Mouse (Mus musculus) kidney, adult 8-10 months (tissue): ENCODE measurements around the gene Mxra7.
"Not testable (repeated sequence)": the region's sequence is repeated elsewhere in the genome, so short reads cannot be mapped to it uniquely, and the experiment has no call there.

ENCODE experiments used
- DNase-seq, 2 experiments: peaks; one replicate each; pipeline ENCODE4 v3.0.0; 2022

The Mxra7 gene

DNA sequence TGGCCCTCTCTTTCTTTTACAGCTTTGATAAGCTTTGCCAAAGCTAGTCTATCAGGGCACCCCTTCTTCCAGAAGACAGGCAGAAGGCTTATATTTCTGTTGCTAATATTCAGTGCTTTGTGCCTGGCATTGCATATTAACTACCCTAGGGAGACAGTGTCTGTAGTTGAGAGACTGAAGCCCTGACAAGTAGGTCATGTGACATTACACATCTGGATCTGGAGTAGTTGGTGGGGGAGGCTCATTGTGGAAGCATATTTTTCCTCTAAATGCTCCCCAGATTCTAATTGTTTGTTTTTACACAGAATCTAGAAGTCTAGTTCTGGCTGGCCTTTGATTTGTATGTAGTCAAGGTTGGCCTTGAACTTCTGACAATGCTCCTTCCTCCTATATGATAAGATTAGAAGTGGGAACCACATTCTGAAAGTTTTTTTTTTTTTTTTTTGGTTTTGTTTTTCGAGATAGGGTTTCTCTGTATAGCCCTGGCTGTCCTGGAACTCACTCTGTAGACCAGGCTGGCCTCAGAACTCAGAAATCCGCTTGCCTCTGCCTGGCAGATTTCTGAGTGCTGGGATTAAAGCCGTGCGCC is 18.8 kb upstream of the Mxra7 start:
- no peak for DNase-seq

DNA sequence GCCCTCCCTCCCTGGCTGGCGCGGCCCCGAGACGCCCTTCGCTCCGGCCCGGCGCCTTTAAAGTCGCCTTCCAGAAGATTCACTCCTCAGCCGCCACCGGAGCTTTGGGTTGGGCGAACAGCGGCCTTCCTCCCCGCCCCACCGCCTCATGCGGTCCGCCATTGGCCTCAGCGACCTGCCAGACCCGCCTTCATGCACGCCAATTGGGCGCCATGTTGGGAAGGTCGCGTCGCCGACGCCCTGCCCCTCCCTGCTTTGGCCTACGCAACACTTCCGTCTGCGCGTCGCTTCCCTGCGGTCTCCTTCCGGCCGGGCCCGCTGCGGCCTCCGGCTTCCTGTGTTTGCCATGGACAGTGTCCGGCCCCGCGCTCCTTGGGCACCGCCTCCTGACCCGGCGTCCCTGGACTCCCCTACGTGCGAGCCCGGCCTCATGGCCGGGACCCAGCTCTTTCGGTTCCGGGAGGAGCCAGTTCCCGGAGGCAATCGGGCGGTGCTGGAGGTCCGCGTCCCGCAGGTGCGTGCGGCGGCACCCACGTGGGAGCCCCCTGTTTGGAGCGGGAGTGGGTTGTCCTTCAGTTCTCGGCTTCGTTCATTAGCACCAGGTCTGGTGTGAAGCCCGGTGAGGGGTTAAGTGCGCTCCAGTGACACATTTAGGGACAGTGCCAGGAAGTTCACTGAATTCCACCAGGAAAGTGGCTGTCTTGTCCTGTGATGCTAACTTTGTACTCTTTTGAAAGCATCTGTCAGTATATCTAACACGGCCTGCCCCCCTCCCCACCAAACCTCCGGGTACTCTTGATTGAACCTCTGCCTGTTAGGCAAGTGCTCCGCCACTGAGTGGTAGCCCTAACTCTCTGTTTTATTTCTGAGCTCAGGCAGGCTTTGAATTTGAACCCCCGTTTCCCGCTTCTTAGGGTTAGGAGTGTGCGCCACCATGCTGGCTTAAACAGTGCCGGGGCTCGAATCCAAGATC is 15.7 kb upstream of the Mxra7 start, which contains the start of the genes Mettl23 and Jmjd6:
Gene Mettl23 (plus strand): TSS at position 18 of the 973 bp plus-strand sequence.
Gene Jmjd6 (minus strand): TSS at position 189 of the 973 bp plus-strand sequence.
- peak; percentile 98 for DNase-seq

DNA sequence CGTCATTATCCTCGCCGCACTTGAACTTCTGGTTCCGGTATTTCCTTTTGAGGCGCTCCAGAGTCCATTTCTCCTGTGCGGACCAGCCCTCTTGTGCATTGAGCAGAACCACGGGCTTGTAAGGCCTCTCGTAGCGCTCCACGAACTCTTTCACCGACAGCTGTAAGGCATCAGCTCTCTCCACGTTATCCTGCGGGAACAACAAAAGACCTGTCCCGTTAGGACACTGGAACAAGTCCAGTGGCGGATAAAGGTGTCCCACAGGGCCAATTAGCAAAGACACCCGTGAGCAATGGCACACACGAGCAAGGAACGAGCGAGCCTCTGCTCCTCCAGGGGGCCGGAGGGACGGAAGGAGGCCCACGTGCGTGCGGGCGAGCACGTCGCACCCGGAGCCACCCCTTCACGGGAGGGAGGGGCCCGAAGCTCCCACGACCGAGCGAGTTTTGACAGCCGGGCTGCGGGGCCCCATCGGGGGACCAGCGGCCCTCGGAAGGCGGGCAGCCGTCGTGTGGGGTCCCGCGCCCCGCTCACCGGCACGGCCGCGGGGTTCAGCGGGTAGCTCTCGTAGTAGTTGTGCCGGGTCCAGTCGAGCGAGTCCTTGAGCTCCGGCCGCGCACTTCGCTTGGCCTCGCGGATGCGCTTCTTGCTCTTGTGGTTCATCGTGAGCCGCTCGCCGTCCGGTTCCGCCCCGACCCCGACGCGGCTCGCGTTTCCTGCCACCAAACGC is 14.8 kb upstream of the Mxra7 start:
- peak; percentile 48 to 65 for DNase-seq

DNA sequence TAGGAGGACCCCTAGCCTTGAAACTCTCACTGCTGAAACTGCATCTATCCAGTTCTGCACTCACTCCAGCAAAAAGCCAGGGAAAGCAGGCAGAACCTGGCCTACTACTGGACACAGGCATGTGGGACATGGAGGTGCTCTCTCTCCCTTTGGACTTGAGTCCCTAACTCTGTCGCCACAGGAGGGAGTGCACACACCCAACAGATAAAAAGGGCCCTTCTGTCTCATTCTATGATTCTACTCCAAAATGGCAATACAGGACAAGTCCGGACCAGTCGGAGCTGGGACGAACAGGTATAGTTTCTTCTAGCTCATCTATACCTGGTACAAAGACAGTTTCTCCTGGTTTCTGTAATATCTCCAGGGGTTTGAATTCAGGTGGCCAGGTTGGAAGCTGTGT is 12.9 kb upstream of the Mxra7 start:
- DNase-seq, result no peak

DNA sequence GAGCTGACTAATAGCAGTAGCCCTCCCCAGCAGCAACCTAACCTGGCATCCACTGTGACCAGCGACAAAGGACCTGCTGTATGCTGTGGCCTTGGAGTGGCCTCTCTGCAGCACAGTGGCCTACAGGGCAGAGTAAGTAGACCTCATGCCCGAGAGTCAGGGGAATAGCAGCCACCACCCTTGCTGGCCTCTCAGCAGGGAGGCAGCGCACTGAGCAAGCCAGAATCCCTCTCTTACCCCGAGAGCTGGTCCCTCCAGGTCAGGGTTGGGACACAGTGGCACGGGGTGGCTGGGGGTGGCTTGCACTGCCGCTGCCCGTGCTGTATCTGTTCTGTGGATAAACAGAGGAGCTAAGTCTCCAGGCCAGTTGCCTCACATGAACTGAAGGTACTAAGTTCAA is 11.8 kb upstream of the Mxra7 start:
- no peak for DNase-seq

DNA sequence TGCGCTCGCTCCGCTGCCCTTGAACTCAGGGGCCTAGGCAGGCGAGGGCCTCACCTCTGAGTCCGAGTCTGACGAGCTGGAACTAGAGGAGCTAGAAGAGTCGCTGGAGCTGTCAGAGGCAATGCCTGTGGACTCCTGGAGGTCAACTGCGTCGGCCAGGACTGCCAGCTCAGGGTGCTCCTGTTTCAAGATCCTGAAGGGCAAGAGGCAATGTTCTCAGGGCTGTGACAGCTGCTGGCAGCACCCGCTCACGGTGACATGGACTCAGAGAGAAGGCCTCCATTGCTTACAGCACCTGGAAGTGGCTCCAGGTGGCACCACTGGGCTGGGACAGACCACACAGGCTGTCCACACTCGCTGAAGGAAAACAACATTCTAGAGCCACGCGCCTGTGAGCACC is 11.1 kb upstream of the Mxra7 start:
- DNase-seq, result no peak

DNA sequence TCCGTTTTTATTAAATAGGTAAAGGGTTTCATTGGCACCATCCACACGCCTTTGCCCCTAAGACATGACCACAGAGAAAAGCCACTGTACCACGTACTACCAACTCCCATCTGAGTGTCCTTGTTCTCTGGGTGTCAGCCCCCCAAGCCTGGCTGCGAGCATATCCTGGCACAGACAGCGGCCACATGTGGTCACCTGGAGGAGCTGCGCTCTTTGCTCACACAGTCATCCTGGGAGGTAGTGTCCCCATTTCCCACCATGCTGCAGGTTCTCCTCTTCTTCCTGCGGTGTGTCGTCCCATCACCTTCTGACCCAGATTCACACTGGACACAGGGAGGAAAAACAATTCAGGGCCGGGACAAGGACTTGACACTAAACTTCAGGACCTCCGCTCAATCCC is 9.6 kb upstream of the Mxra7 start:
- DNase-seq, result no peak

DNA sequence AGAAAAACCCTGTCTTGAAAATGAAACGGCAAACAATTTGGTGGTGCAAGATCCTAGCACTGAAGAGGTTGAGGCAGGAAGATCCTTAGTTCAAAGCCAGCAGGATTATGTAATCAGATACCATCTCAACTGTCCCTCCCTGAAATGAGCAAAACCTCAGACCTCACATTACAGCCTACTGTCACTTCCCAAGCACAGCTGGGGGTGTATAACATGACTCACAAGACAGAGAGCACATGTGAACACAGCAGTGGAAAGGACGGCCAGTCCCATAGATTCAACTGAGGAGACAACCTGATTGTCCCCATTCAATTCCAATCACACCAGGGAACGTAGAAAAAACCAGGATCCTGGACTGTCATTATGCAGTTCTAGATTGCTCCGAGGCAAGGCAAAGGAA is 8.4 kb upstream of the Mxra7 start:
- DNase-seq, result no peak

DNA sequence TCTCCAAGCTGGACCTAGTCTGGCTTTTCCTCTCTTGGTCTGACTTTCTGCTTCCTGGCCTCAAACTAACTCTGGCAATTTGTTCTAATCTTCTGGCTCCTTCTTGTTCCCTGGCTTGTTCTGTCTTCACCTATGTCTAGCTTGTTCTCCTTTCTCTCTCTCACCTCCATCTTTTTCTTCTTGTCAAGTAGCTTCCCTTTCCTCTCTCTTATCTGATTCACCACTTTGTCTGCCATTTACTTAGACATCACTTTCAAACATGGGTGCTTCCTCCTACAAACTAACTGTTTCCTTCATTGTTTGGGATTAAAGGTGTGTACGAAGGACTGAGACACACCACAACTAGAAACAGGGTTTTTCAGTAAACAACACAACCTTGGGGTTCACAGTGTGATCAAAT is 7.1 kb upstream of the Mxra7 start:
- DNase-seq, result no peak

DNA sequence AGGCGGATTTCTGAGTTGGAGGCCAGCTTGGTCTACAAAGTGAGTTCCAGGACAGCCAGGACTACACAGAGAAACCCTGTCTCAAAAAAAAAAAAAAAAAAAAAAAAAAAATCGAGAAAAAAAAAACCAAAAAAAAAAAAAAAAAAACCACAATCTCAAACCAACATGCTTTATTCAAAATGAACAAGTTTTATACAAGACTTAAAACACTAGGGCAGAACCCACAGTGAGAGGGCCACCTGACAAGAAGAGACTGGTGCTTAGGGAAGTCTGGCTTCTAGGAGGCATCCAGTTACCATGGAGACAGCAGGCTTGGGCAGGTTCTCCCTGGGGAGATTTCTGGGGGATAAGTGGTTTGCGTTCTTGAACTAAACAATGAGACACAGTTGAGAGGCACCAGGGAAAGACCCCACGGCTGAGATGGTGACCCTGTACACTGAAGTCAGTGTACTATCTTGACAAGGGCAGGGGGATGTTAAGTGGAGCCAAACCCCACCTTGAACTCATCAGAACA is 4.4 kb upstream of the Mxra7 start:
- no peak for DNase-seq

DNA sequence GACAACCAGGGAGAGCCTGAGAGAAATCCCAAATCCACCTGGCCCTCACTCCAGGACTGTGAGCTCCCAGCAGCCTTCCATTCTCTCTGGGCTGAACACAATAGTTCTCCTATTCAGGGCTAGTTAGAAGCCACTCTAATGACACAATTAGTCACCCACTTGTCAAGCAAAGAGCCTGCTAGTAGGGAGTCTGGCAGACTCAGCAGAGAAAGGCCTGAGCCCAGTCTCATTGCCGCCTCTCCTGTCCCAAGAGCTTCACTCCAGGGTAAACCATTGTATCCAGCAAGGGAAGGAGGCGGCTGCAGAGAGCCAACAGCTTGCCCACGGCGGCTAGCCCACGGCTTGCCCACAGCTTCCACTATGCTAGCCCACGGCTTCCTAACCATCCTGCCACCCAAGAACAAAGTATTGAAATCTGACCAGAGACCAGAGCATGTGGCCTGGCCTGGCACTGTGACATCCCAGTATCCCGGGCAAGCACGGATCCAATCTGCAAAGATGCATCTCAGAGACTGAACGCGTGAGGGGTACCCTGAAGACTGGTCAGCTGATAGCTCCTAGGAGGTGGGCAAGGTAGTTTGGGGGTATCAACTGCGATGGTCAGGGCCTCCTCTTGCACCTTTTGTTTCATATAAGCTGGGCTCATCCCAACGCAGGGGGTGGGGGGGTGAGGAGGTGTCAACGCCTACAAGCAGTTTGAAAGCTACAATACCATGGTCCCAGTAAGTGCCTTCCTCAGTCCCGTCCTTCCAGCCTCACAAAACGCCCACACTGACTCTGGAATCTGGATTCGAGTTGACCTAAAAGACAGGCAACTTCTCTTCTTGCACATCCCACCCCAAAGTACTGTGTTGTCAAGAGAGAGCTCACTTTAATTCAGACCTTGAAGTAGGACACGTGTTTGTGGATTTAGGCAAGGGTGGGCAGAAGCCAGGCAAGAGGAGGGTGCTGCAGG is 1.0 kb downstream of the Mxra7 start:
- DNase-seq, result no peak

DNA sequence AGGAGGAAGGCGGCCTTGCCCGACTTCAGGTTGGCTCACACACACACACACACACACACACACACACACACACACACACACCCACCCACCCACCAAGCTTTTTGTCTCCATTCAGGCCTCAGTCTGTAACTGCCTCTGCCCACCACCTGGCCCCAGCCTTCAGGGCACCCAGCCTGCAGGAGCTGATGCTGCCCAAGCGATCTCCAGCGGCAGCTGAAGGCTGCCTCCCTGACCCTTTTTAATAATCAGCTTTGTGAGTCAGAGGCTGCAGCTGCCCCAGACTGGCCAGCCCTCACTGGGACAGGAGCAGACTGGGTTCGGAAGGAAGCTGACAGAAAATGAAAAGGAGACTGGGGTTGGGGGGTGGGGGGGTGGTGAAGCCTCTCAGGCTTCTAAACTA is 2.6 kb downstream of the Mxra7 start:
- no peak for DNase-seq

DNA sequence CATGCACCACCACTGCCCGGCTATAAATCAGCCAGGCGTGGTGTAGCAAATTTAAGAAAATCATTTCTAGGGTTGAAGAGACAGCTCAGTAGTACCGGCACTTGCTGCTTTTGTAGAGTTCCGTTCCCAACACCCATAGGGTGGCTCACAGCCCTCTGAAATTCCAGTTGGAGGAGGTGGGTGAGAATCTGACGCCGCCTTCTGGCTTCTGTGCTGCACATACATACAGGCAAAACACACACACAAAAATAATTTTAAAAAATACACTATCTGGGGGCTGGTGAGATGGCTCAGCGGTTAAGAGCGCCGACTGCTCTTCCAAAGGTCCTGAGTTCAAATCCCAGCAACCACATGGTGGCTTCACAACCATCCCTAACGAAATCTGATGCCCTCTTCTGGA is 4.0 kb downstream of the Mxra7 start:
- not testable (repeated sequence) for DNase-seq

DNA sequence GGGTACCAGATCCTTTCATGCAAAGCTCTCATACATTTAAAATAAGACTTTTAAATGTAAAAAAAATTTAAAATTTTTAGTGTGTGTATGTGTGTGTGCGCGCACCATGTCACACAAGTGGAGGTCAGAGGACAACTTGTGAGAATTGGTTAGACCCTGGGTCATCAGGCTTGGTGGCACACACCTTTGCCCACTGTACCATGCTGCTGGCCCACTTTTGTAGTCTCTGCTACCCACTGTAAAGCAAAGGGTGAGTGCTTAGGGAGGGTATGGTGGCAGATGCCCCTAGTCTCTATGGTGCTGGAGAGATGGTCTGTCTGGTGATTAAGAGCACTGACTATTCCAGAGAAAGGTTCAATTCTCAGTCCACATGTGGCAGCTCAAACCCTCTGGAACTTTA is 4.6 kb downstream of the Mxra7 start:
- no peak for DNase-seq

DNA sequence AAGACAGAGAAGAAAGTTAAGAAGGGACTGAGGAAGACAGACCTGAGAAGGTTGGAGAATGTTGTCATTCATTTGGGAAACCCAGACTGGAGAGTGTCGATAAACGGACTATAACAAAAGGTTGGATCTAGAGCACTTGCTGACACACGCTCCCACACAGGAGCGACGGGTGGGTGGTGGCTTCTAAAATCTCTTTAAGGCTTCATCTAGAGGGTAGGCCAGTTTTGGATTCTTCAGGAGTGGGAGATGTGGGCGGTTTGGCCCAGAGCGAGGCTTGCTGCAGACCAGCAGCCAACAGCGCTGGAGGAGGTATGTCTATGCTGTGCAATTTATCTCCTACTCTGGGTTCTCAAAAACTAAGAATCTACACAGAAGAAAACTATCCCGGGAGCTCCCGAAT is 5.2 kb downstream of the Mxra7 start:
- DNase-seq, result no peak

DNA sequence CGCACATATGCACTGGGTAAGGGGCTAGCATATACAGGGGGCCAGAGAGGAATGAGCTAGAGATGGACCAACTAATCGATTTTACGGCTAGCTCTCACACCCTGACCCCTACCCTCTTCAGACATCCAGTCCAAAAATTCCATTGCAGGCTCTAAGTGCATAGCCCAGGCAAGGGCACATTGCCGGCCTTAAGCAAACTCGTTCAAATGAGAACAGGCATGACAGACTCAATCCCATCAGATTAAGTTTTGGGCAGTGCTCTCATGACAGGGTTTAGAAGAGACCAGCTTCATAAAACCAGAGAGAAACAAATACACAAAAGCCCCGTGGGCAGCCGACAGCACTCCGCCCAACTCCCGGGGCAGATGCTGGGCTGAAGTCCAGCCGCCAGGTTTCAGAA is 5.6 kb downstream of the Mxra7 start:
- DNase-seq, result no peak

DNA sequence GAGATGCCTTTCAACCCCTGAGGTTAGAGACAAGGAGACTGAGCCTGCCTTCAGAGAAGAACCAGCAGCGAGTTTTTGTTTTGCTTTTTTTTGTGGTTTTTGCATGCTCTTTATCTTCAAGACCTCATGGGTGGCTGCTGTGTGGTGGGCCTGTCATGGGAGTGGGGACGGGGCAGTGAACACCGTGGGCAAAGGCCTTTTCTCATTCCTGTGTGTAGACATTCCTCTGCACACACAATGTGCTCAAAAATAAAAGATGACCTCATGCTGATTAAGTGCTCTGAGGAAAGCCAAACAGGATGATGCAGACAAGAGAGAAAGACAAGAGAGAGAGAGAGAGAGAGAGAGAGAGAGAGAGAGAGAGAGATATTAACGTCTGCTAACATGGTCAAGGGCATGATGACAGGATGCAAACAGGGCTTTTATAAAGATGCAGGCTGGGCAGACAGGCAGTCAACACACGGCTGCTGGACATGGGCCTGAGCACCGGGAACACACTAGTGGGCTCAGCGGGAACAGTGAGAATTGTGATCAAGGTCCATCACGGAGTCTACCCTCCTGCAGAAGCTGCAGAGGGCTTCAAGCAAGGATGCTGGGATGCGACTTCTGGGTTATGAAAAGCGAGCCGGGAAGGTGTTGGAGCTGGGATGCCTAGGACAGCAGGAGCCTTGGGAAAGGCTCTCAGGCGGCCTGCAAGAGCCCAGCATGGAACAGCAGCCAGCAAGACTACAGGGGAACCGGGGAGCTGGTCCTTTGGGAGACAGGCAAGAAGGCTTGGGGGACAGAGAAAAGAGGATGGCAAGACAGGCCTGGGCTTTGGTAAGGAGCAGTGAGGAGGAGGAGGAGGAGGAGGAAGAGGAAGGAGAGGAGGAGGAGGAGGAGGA is 6.5 kb downstream of the Mxra7 start:
- no peak for DNase-seq

DNA sequence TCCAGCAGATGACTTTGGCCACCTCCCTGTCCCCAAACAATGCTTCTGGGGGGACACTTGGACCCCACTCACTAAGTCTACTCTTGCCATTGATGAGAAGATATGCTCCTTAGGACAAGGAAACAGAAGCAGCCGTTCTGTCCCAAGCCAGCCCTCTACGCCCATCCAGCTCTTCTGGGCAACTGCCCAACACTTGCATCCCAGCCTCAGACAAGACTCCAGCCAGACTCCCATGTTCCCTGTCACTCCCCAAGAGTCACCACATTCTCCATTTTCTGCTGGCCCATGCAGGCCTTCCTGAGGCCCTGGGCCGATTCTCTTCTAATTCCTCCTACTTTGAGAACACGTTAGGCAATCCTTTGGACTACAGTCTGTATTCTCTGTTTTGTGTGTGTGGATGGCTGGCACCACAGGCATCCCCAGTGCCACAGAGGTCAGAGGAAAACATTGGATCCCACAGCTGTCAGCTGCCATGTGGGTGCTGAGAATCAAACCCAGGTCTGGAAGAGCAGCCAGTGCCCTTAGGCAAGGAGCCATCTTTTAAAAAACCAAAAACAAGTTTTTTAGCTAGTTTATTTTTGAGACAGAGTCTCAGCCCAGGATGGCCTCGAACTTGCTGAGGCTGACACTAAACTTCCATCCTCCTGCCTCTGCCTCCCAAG is 7.8 kb downstream of the Mxra7 start:
- no peak for DNase-seq

DNA sequence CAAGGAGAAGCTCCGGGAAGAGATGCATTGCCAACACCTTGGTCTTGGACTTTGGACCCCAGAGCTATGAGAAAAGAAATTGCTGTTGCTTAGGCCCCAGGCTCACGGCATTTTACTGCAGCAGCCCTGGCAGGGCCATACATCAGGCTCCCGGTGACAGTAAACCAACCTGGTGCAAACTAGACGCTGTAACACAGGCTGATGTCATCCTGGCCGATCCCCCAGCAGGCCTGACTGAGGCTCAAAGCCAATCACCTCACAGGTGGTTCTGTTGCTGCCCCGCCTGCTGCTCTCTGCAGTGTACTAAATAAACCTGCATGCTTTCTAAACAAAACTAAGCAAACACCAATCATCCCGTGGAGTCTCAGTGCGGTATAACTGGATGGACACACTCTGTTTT is 9.1 kb downstream of the Mxra7 start:
- no peak for DNase-seq

DNA sequence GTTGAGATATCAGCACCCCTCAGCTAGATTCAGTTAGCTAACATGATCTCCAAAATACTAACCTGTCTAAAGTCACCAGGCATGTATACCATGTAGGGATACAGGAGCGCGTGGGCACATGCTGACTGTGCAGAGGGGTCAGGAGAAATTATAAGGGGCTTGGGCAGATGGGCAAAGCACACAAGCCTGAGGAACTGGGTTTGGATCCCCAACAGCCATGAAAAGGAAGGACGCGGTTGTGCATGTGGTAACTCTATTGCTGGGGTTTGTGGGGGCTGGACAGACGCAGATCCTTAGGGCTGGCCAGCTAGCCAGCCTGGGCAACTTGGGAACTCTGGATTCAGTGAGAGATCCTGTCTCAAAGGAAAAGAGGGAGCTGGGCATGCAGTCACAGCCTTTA is 10.3 kb downstream of the Mxra7 start:
- no peak for DNase-seq

DNA sequence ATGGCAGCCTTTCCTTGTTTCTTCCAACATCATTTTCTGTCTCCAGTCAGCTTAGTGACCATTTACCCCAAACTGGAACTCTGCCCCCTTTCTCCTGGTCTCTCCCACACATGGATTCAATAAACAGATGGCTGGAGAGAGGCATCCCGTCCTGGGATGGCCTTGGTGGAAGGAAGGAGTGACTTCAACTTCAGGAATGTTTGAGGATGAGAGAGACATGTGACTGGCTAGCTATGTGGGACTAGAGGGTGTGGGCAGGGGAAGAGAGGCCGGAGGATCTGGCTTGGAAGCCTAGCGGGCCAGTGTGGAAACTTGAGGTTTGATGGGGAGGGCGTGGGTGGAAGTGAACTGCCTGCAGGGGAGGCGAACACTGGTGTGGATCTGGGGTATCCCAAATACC is 11.1 kb downstream of the Mxra7 start:
- no peak for DNase-seq
